Mouse (Mus musculus): ENCODE data around the gene Ptger4.
A peak's percentile ranks its signal among the peaks of the same experiment; 100 is the strongest.

Gene Ptger4

DNA sequence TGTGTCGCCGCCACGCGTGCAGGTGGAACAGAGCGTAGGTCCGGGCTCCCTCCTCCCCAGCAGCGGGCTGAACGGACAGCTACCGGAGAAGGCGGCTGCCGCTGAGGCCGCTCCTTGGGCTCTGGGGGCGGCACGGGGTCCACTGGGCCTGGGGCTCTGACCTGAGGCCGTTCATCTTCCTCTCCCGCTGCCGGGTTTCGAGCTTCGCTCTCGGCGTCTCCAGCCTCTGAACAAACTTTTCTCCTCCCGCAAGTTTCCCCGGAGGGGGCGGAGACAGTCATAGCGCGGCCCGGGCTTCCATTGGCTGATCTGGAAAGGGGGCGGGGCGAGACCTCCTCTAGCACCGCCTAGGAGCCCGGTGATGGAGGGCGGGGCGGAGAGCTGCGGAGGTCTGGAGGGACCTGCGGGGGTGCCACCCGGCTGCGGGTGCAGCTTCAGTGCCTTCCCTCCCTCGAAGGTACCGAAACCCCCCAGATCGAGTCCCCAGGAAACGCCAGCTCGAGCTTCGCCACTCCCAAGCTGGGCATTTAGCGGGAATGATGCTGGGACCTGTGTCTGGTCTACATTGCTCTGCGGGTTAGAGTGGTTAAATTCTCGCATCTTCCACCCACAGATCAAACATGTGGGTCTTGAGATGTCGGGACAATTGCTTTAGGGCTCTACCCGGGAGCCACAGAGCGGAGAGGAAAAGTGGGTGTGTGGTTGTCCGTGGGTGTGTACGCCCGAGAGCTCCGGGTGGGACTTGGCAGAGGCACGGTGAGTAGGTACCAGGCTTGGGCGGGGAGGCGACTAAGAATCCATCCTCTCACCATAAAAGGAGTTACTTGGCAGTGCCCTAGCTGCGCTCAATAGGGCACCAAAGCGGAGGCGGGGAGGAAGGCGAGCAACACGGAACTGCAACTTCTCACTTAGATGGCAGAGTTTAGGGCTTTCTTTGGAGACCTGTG lies at the start of gene Ptger4:
Ptger4 (minus strand) TSS at position 229 of the 947 bp plus-strand sequence.
- DNase-seq: peak; percentile 91 to 94

GRCm38 (mm10) chr15:5288412-5288811 lies 44.4 kb upstream of the Ptger4 start:
- no peak for DNase-seq

DNA sequence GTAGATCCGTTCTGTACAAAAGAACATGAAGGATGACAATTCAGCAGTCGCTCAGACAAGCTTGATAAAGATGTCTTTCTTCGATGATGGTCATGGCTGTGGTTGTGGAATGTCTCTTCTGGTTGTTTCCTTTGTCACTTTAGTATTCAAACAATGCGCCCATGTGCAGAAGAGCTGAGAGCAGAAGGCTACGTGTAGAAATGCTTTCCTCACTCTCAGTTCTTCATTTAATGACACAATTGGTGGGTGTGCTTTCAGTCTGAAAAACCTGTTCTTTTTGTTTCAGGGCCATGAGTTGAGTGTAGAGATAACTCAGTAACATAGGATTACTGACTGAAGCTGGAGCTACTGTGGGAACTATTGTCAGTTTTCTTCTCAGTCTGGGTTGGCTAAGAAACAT lies 43.1 kb upstream of the Ptger4 start:
- no peak for DNase-seq

DNA sequence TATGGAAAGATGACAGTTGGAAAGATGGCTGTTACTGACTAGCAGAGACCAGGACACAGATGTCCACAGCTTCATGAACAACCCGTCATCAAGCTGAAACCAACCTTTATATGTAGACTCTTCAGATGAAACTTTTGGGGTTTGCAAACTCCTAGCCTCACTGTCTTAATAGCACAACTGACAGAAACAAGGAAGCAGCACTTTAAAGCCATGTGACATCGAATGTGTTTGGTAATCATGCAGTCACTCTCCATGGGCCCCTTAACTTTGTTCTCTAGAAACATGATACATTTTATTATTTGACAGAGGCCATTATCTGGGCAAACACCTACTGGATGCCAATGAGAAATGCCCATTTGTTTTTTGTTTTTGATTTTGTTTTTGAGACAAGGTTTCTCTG lies 37.3 kb upstream of the Ptger4 start:
- no peak for DNase-seq

DNA sequence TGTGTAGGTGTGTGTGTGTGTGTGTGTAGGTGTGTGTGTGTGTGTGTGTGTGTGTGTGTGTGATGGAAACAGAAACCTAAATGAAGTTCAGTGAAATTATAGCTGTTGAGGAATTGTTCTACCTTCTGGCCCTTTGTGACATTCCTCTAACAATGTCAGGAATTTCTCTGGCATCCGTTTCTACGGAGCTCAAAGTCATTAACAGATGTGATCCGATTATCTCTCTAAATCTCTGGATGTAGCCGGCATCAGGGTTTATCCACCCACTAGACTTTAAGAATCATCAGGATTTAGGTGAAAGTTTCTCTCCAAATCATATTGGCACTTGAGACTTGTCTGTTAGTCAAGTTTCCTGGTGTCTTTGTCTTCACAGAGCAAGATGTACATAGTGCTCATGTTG lies 35.8 kb upstream of the Ptger4 start:
- DNase-seq: no peak

DNA sequence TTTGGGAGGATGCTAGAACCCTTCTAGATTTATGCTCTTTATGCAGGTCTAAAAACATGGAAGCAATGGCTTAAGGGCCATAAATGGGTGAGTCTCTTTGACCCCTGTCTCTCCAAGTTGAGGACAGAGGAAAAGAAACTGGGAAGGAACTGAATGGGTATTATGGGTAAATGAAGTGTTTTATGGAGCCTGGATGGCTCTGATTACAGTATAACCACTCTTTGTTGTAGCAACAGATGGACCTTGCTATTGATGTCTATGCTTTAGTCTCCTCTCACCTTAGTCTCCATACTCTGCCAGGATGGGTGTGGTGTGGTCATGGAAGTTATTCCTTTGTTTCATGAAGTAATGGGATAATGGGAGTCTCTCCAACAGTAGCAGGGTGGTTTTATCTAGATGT lies 34.5 kb upstream of the Ptger4 start:
- DNase-seq: no peak

GRCm38 (mm10) chr15:5273981-5274380 lies 30.0 kb upstream of the Ptger4 start:
- DNase-seq: no peak

GRCm38 (mm10) chr15:5266095-5266494 lies 22.1 kb upstream of the Ptger4 start:
- no peak for DNase-seq

DNA sequence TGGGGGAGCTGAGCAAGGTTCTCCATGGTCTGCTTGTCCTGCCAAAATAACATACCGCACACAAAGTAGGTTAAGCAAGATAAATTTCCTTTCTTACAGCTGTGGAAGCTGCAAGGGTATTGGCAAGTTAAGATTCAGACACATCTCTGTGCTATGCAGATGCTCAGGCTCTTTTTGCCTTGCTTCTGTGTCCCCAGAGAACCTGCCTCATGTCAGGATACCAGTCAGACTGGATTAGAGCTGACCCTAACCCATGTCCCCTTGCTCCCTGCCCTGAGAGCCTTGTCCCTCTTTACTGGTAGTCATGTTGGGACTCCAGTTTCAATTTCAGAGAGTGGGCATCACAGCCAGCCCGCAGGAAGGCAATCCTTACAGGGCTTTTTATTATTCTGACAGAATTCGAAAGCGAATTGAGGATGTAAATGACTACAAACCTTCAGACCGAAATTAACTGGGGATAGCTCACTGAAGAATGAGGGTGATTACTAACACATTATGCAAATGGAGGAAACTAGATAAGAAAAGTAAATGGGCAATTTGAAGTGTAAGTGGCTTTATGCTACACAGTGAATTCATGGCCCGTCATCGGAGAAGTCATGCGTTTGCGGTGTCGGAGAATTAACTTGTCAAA lies 19.0 kb upstream of the Ptger4 start:
- DNase-seq: no peak

- DNase-seq: no peak
These were observed 18.2 kb upstream of the Ptger4 start for GRCm38 (mm10) chr15:5262095-5262667.

DNA sequence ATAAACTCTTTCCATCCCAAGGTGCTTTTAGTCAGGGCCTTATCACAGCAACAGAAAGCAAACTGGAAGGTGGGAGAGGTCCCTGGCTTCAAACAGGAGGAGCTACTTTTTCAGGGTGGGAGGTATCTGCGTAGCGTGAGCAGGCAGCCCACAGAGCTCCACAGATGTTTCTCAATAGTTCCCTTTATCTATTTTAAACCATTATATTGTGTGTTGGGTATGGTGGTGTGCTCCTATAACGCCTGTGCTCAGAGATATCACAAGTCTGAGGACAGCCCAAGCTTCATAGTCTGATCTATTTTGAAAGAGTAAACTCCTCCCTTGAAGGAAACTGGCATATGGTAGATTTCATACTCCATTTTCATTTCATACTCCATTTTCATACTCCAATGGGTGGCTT lies 17.0 kb upstream of the Ptger4 start:
- no peak for DNase-seq

- DNase-seq: no peak
These were observed 16.2 kb upstream of the Ptger4 start for GRCm38 (mm10) chr15:5260183-5260582.

DNA sequence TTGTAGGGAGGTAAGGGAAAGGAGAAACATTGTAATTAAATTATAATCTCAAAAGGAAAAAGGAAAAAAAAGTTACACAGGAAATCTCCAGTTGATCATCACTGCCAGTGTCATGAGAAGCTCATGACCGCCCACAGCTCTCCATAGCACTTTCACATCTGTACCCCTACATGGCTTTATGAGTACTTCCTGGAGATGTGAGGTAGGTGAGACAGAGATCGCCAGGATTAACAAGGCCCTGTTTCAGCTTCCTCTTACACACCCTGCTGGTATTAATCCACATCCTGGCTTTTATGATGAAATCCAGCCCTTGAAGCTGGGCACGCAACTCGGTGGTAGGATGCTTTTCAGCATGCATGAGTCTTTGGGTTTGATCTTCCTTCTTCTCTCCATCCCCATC lies 6.2 kb upstream of the Ptger4 start:
- no peak for DNase-seq

DNA sequence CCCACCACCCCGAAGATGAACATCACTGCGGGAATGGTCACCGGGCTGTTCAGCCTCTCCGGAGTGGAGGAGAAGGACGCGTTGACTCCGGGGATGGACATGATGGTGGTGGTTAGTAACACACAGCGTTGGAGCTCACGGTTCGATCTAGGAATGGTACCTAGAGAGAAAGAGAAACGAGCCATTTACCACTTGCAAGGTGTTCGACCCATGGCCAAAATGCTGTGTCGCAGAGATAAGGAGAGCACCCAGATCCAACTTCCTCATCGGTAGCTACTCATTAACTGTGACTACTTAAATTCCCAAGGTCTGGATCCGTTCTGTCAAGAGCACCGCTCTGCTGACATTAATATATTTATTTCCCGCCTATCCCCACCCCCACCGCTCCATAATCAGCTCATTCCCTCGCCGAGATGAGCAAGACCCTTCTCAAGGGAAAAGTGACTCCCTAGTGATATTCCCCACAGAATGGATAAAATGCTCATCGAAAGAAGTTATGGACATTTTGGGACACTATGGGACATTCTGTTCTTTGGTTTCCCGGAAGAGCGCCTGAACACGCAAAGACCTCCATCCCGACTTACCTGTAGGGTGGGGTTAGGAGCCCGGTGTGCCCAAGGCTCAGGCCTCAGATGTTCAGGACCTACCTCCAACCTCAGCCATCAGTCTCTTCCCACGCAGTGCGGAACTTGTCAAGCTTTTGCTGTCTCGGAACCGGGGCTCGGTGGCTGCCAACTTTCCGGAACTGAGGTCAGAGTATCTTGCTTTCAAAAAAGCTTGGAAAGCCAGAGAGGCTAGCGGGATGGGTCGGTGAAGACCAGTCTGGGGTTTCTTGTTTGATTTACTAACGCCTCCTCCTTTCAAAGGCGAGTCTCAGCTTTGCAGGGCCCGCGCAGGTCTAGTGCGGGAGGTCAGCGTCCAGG lies 690 bp downstream of the Ptger4 start:
- peak; percentile 31 to 36 for DNase-seq

GRCm38 (mm10) chr15:5242241-5243035 lies 1.5 kb downstream of the Ptger4 start:
- DNase-seq: peak; percentile 28 to 42

GRCm38 (mm10) chr15:5241304-5242201 lies 2.4 kb downstream of the Ptger4 start:
- peak; percentile 38 to 44 for DNase-seq

DNA sequence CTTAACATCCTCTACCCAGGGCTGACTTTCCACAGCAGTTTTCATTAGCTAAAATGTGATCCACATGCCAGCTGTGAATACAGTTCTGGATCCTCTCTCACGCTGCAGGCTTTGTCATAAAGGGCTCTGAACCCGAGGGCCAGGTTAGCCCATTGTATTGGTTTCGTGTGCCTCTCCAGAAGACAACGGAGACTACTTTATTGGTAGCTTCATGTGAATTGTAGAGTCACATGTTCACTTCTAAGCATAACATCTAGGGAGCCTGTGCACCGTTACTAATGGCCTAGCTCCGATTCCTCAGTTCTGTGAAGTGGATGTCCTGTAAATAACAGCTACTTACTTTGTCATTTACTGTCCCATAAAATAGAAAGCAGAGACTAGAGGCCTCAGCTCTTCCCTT lies 3.6 kb downstream of the Ptger4 start:
- no peak for DNase-seq

GRCm38 (mm10) chr15:5239901-5240300 lies 4.1 kb downstream of the Ptger4 start:
- no peak for DNase-seq

DNA sequence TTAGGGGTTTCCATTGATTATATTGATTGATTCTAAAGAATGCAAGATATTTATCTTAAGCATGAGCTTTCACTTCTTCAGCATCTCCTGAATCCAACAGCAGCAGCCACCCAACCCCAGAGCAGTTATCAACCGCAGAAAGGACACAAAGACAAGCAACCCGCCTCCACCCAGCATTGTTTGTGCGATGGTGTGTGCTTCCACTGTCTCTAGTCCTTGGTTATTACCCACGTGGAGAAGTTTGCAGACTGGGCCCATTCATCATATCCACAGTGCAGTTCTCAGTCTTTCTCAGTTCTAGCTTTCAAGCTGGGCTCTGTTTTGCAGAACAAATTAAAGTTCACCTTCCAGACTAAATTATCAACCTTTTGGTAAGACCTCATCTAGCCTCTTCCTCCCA lies 4.6 kb downstream of the Ptger4 start:
- DNase-seq: no peak

- DNase-seq: no peak
These were observed 5.4 kb downstream of the Ptger4 start for GRCm38 (mm10) chr15:5238553-5238952.

DNA sequence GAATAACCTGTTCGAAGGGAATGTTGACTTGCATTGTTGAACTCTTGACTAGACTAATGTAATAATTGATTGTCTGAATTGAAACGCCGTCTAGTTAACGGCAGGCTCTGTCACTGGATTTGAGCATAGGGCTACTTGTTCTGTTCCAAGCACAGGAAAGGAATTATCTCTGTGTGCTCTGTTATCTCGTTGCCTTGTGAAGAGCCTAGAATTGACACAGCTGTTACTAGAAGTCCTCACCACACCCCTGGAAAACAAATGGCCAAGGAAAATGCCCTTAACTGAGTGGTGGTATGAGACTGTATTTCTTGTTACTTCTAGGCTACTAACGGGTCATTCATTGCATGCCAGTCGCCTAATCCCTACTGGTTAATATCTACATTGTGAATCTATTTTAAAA lies 5.9 kb downstream of the Ptger4 start:
- DNase-seq: no peak

All from lung, postnatal 4 days (tissue).